In genomic region chr15:103310365-103310910, GRCm38 (mm10) we compare ENCODE assay signal across 22 mouse cellular contexts. TPM values are rescaled to one million over a fixed set of nuclear protein-coding genes. Genes with fewer than 3 reads are reported as not detected.
A peak's percentile ranks its signal among the peaks of the same experiment; 100 is the strongest.
DNase-seq lines count a peak whose midpoint lies in the region; ATAC-seq lines count a peak whose summit lies in the region.
"Had no signal": no experiment of that assay in that cellular context is flagged by ENCODE, and none has a peak within 500 bp of the region (broad histone marks: within the 10 kb centered on the region; RNA-seq: fewer than 3 reads in every experiment).

TSS of gene Gpr84 (minus strand) at chr15:103310612.

- H3K79me2 ChIP-seq in macrophage (ENCODE audit: inconsistent target) = no peaks in the 10 kb centered on the region; the same call in 1 of the 2 replicates

- H3K36me3 ChIP-seq in heart, embryonic 11.5 days (ENCODE audit: control insufficient read depth, insufficient read depth, low read length) = no peaks in the 10 kb centered on the region
- no peaks in the 10 kb centered on the region for H3K36me3 ChIP-seq in heart, embryonic 12.5 days
- H3K36me3 ChIP-seq in midbrain, embryonic 16.5 days (ENCODE audit: control insufficient read depth, insufficient read depth, low read length) = peaks cover 8% of the 10 kb centered on the region; the same call in 1 of the 2 replicates
- no peaks in the 10 kb centered on the region for H3K36me3 ChIP-seq in midbrain, embryonic 11.5 days (ENCODE audit: control insufficient read depth, insufficient read depth, low read length)
- H3K36me3 ChIP-seq in macrophage (ENCODE audit: inconsistent target) = peaks cover 9% of the 10 kb centered on the region; the same call in 1 of the 2 replicates
- H3K36me3 ChIP-seq: embryonic facial prominence, embryonic 15.5 days; intestine, embryonic 15.5 days; stomach, embryonic 15.5 days had no signal

- no peak within 1 kb of the TSS for H3K27ac ChIP-seq in heart, embryonic 11.5 days (ENCODE audit: low read depth, low read length)
- H3K27ac ChIP-seq in heart, embryonic 12.5 days (ENCODE audit: poor library complexity, severe bottlenecking) = no peak within 1 kb of the TSS
- no peak within 1 kb of the TSS for H3K27ac ChIP-seq in midbrain, embryonic 16.5 days (ENCODE audit: low read length)
- no peak within 1 kb of the TSS for H3K27ac ChIP-seq in midbrain, embryonic 11.5 days (ENCODE audit: low read depth, low read length)
- H3K27ac ChIP-seq in macrophage = peak within 1 kb of the TSS; percentile 75
- H3K27ac ChIP-seq: embryonic facial prominence, embryonic 15.5 days; hindbrain, embryonic 14.5 days; intestine, embryonic 15.5 days; kidney, postnatal 0 days; stomach, embryonic 15.5 days had no signal

- 45% methylated on average over 6 of the region's 6 CpGs for WGBS in heart, embryonic 11.5 days (ENCODE audit: insufficient replicate concordance)
- WGBS in heart, embryonic 12.5 days = 51% methylated on average over 6 of the region's 6 CpGs
- 65% methylated on average over 6 of the region's 6 CpGs for WGBS in midbrain, embryonic 16.5 days
- WGBS in midbrain, embryonic 11.5 days = 75% methylated on average over 6 of the region's 6 CpGs
- 4% methylated on average over 6 of the region's 6 CpGs for WGBS in macrophage (ENCODE audit: missing documents)

- H3K27me3 ChIP-seq in heart, embryonic 11.5 days (ENCODE audit: control insufficient read depth, insufficient read depth, low read length) = peaks cover 5% of the 10 kb centered on the region
- peaks cover 9% of the 10 kb centered on the region for H3K27me3 ChIP-seq in heart, embryonic 12.5 days (replicated peaks)
- H3K27me3 ChIP-seq in midbrain, embryonic 16.5 days (ENCODE audit: control insufficient read depth, insufficient read depth, low read depth, low read length) = no peaks in the 10 kb centered on the region; the same call in 1 of the 2 replicates
- no peaks in the 10 kb centered on the region; the same call in 1 of the 2 replicates for H3K27me3 ChIP-seq in midbrain, embryonic 11.5 days (ENCODE audit: control insufficient read depth, insufficient read depth, low read length)
- H3K27me3 ChIP-seq: intestine, embryonic 15.5 days; stomach, embryonic 15.5 days had no signal

- no peak for DNase-seq in midbrain, embryonic 11.5 days (ENCODE audit: low spot score, missing footprints)
- no peak for DNase-seq in right cerebral cortex, postnatal 14 days
- no peak for DNase-seq in cerebellum, postnatal 4 days (ENCODE audit: low spot score in 2 of 2)
- DNase-seq in urinary bladder, postnatal 4 days (ENCODE audit: low spot score in 2 of 2) = no peak
- DNase-seq: adrenal gland, postnatal 10 days; cerebellum, adult 9-10 months; heart, postnatal 14 days had no signal

- H3K4me3 ChIP-seq in heart, embryonic 11.5 days (ENCODE audit: low read depth, low read length) = no peak within 1 kb of the TSS
- no peak within 1 kb of the TSS for H3K4me3 ChIP-seq in heart, embryonic 12.5 days
- no peak within 1 kb of the TSS for H3K4me3 ChIP-seq in midbrain, embryonic 16.5 days (ENCODE audit: low read depth, low read length)
- H3K4me3 ChIP-seq in midbrain, embryonic 11.5 days (ENCODE audit: low read depth, low read length) = no peak within 1 kb of the TSS
- no peak within 1 kb of the TSS for H3K4me3 ChIP-seq in macrophage (ENCODE audit: inconsistent target)
- H3K4me3 ChIP-seq: embryonic facial prominence, embryonic 15.5 days; forebrain, embryonic 10.5 days; intestine, embryonic 15.5 days; midbrain, embryonic 10.5 days; stomach, embryonic 15.5 days had no signal

- no peaks in the 10 kb centered on the region for H3K9me3 ChIP-seq in heart, embryonic 11.5 days (replicated peaks; ENCODE audit: control insufficient read depth, low read length)
- no peaks in the 10 kb centered on the region for H3K9me3 ChIP-seq in heart, embryonic 12.5 days (replicated peaks)
- no peaks in the 10 kb centered on the region for H3K9me3 ChIP-seq in midbrain, embryonic 16.5 days (replicated peaks; ENCODE audit: control insufficient read depth, low read length, poor library complexity, severe bottlenecking)
- H3K9me3 ChIP-seq in midbrain, embryonic 11.5 days (ENCODE audit: control insufficient read depth, low read length) = no peaks in the 10 kb centered on the region
- H3K9me3 ChIP-seq: embryonic facial prominence, embryonic 15.5 days; forebrain, embryonic 10.5 days; intestine, embryonic 15.5 days; midbrain, embryonic 10.5 days; stomach, embryonic 15.5 days had no signal

- no peak for ATAC-seq in heart, embryonic 11.5 days (replicated peaks; ENCODE audit: insufficient number of reproducible peaks, low FRiP score, low TSS enrichment)
- ATAC-seq in heart, embryonic 12.5 days (ENCODE audit: insufficient number of reproducible peaks, low FRiP score) = no peak
- no peak for ATAC-seq in midbrain, embryonic 16.5 days
- ATAC-seq in midbrain, embryonic 11.5 days (ENCODE audit: low FRiP score) = no peak
- ATAC-seq: intestine, embryonic 15.5 days had no signal

- no peak within 1 kb of the TSS for H3K4me2 ChIP-seq in heart, embryonic 11.5 days
- no peak within 1 kb of the TSS for H3K4me2 ChIP-seq in heart, embryonic 12.5 days
- H3K4me2 ChIP-seq in midbrain, embryonic 16.5 days (ENCODE audit: low read length) = no peak within 1 kb of the TSS
- H3K4me2 ChIP-seq in midbrain, embryonic 11.5 days = no peak within 1 kb of the TSS
- H3K4me2 ChIP-seq: embryonic facial prominence, embryonic 15.5 days had no signal

- 0 out of 2 replicates have a peak within 1 kb of the TSS, but pooled peaks have one; percentile 29 for H3K9ac ChIP-seq in heart, embryonic 11.5 days (ENCODE audit: low read depth, low read length)
- no peak within 1 kb of the TSS for H3K9ac ChIP-seq in heart, embryonic 12.5 days
- 0 out of 2 replicates have a peak within 1 kb of the TSS, but pooled peaks have one; percentile 6 for H3K9ac ChIP-seq in midbrain, embryonic 16.5 days (ENCODE audit: low read depth, low read length)
- no peak within 1 kb of the TSS for H3K9ac ChIP-seq in midbrain, embryonic 11.5 days (ENCODE audit: low read length)
- H3K9ac ChIP-seq: embryonic facial prominence, embryonic 15.5 days; hindbrain, embryonic 14.5 days; stomach, embryonic 15.5 days had no signal

- H3K4me1 ChIP-seq in heart, embryonic 11.5 days (ENCODE audit: control insufficient read depth, insufficient read depth, low read length) = peaks cover 33% of the 10 kb centered on the region
- H3K4me1 ChIP-seq in heart, embryonic 12.5 days (replicated peaks) = peaks cover 45% of the 10 kb centered on the region
- peaks cover 32% of the 10 kb centered on the region for H3K4me1 ChIP-seq in midbrain, embryonic 16.5 days (ENCODE audit: control insufficient read depth, insufficient read depth, low read length)
- peaks cover 28% of the 10 kb centered on the region for H3K4me1 ChIP-seq in midbrain, embryonic 11.5 days (ENCODE audit: control insufficient read depth, insufficient read depth, low read length)

RNA-seq across cellular contexts. Expression of gene Gpr84, which starts in this region (rescaled TPM):
- 0.41 and 0.53 TPM in 2 replicates for polyA plus RNA-seq in heart, embryonic 11.5 days (2014; fragmentation: Nextera tagmentation; extraction: Ambion mirVana)
- 0.17 and 0.29 TPM in 2 replicates for polyA plus RNA-seq in heart, embryonic 12.5 days (2016; fragmentation: Nextera tagmentation; extraction: Ambion mirVana)
- polyA plus RNA-seq in midbrain, embryonic 16.5 days (2015; fragmentation: Nextera tagmentation; extraction: Ambion mirVana) = 0.40 and 0.64 TPM in 2 replicates
- polyA plus RNA-seq in midbrain, embryonic 11.5 days (2014; fragmentation: Nextera tagmentation; extraction: Ambion mirVana) = 0.12 and 0.23 TPM in 2 replicates
- 10 to 100 TPM in 3 of 26 experiments, 1 to 10 TPM in 20, under 1 TPM in 2, not detected in 1; 0.55 to 12.0 (median 5.2) TPM for total RNA-seq in macrophage (2018; cell fraction: chromatin; rRNA removed)
- 10 to 100 TPM in 20 of 26 experiments, 1 to 10 TPM in 6; 1.4 to 72.5 (median 17.4) TPM for total RNA-seq in macrophage (2018; cell fraction: cytosol; rRNA removed)
- 10 to 100 TPM in 23 of 26 experiments, 1 to 10 TPM in 2, not detected in 1; 3.5 to 71.3 (median 23.9) TPM for total RNA-seq in macrophage (2018; cell fraction: nucleus; rRNA removed)
- polyA plus RNA-seq in macrophage (2018) = 0.93 to 14.5 TPM (median 3.7 TPM) in 3 replicates
- total RNA-seq: adrenal gland, postnatal 10 days; gastrocnemius, adult 8-10 months; heart, adult 8-10 months; heart, postnatal 14 days; neutrophil, adult 5-6 weeks had no signal
- polyA plus RNA-seq: thymus, postnatal 0 days had no signal

Comparison
In these comparisons a context has a peak if more than half of its experiments do, and no peak if none do; other contexts are left out.
1. H3K9ac ChIP-seq: peak in heart, embryonic 11.5 days (single experiment) and midbrain, embryonic 16.5 days (single experiment); none in heart, embryonic 12.5 days (single experiment) and midbrain, embryonic 11.5 days (single experiment).